Mouse (Mus musculus): Measurements from ENCODE around the gene Stra8.

Gene Stra8

DNA sequence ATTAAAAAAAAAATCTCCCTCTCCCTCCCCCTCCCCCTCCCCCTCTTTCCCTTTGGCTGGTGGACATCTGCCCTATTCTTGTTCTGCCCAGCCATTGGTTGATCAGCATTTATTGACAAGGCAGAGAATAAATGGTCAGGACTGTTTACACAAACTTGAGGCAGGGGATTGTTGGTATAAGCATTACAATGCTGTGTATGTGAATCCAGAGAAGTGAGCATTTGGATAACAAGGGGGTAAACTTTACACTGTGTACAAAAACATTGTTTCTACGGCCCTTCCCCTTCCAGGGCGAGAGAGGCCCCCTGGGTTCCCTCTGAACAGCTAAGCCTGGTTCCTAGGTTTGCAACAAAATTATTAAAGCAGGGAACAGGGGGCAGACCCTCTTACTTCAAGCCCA, 21.5 kb downstream of the Stra8 start:
- DNase-seq (ENCODE audit: low read depth, low spot score) = no peak

DNA sequence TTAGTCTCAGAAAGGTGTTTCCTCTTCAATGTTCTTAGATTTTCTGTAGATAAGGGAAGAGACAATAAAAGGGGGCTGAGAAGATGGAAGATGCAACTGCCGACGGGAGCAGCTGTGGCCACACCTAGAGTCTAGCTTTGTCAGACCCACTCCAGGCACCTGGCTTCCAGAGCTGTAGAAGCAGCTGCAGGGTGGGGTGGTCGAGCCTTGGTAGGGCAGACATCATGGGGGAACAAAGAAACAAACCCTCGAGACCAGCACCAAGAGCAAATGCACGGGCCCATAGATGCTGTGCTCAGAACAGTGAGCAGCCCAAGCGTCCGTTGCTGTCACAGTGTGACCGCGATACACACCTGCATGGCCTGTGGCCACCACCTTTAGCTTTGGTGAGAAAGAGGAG, 22.5 kb downstream of the Stra8 start:
- DNase-seq (ENCODE audit: low read depth, low spot score) = no peak

DNA sequence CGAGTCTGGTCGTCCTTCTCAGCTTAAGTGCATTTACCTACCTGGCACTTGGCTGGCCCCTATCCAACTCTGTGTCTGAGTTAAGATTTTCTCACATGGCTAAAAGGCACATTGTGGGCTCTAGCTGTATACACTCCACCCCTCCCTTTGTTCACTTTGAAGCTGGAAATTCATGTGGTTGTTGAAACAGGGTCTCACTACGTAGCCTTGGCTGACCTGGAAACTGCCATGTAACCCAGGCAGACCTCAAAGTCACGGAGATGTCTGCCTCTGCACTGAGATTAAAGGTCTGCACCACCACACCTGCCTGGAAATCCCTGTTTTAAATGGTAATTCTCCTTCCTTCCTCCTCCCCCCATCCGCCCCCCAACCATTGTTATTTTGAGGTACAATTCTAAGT, 23.5 kb downstream of the Stra8 start:
- no peak for DNase-seq (ENCODE audit: low read depth, low spot score)

DNA sequence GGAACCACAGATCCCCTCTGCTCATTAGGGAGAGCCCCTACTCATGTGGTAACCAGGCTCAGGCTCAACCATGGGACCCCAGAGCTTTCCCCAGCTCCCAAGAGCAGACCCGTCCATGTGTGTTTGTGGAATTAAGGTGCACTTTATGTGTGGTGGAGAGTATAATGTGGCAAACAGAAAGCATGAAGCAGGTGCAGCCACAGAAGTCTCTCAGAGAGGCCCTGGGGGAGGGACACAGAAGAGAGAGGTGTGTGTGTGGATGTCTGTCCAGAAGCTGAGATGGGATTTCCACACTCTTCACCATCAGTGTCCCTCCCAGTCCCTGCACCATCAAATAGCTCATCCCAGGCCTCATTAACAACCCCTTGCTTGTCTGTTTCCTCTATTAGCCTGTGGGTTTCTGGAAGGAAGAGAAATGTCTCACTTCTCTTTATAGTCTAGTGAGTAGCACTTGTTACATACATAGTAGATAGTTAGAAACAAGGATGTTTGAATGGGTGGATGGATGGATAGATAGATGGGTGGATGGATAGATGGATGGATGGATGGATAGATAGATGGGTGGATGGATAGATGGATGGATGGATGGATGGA, 26.6 kb downstream of the Stra8 start:
- no peak for DNase-seq (ENCODE audit: low read depth, low spot score)

DNA sequence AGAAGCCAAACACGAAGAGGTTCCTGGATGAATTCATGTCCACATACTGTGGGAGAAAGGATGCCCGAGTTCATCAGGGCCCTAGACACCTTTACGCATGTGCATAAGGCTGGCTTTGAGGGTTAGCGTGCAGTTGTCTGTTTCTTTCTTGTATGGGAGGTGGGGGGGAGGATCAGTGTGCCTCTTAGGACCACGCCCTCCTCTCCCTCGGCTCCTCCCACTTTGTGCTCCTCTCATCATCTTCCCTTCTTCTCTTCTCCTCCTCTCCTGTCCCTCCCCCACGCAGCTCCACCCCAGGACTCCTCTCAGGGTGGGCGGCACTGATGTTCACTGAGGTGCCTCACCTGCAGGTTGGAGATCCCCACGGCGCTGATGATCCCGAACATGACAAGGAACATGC, 28.5 kb downstream of the Stra8 start:
- DNase-seq (ENCODE audit: low read depth, low spot score) = no peak

DNA sequence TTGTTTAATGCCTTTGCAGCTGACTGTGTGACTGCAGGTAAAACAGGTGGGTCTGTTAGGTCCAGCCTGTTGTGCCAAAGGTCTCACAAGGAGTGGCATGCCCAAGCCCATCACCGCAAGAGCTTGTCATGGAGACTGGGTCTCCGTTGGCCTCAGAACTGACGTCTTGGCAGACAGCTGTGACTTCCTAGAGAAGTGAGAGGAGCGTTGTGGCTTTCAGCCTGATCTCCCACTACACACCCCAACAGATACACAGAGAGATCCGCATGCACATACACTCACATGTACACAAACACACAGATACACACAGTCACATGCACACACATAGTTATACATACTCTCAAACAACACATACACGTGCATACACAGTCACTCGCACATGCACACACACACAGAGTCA, 31.6 kb downstream of the Stra8 start:
- no peak for DNase-seq (ENCODE audit: low read depth, low spot score)

DNA sequence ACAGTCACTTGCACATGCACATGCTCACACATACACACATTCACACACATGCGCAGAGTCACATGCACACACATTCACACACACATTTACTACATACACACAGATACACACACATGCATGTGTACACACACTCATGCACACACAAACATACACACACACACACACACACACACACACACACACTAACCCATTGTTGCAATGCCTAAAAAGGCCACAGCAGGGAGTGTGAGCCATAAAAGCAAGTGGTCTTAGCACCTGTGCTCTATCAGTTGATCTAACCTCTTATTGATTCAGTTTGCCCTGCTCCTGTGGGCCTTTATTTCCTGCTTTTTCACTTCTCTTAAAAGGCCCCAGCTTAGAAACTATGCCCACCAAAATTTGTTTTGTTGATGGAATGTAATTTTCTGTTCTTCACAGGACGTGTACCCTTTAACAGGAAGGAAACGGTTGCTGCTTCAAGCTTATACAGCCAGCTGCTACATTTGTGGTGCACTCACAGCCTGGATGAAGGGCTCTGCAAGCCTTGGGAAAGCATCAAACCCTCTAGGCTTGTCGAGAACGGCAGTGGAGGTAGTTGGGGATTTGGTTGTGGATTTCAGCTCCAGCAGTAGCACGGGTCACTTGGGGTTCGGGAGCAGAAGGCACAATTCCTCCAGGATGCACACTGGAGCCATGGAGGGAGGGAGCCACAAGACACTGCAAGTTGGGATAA, 32.1 kb downstream of the Stra8 start:
- peak; percentile 45 for DNase-seq (ENCODE audit: low read depth, low spot score)

DNA sequence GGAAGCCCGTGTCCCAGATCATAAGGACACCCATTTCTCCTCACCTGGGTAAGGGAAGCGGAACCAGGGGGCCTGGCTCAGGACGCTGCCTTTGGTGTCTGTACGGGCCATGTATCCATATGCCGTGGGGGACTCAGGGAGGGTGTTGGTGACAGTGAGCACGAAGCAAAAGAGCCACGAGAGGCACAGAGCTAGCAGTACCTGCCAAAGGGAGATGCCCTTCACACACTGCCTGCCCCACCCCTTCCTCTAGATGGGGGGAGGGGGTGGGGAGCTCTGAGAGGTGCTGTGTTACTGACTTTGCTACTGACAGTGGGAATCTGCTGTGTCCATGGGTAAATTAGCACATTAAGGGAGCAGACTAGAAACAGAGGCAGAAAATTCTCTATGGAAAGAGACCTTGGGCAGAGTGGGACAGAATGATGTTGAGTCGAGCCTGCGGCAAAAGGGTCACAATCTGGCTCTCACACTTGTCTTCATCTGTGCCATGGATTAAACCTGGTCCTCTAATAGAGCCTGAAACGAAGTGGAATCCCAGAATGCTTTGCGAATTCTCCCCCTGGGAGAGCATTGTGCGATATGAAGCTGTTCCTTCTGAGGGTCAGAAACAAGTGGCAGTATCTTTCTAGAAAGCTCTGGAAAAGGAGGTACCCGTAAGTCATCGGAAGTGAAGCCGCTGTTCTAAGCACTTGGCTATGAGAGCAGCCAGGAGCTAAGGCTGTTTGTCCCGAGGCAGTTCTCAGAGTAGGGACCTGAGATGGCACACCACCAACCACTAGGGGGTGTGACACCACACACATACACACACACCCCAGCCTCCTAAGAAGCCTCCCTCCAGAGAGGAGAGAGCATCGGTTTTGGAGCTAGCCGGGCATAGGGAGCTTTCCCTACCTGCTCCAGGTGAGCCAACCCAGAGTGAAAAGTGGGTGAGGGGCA, 35.2 kb downstream of the Stra8 start:
- peak; percentile 84 for DNase-seq (ENCODE audit: low read depth, low spot score)

DNA sequence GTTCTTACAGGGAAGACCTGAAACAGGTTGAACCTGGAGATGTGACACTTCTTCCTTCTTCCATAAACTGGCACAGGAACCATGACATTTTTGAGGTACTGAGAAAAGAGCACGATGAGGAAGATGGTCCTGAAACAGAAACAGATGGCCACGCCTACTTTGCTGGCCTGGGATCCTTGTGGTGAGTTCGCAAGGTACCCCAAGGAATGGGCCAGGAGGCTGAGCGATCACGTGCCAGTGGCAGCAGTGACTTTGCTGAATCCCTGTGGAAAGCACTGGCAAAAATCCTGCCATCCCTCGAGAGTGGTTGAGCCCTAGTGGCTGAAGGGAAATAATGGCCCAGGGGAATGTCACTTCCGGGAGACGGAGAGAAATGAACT, 35.9 kb downstream of the Stra8 start:
- DNase-seq (ENCODE audit: low read depth, low spot score) = no peak

DNA sequence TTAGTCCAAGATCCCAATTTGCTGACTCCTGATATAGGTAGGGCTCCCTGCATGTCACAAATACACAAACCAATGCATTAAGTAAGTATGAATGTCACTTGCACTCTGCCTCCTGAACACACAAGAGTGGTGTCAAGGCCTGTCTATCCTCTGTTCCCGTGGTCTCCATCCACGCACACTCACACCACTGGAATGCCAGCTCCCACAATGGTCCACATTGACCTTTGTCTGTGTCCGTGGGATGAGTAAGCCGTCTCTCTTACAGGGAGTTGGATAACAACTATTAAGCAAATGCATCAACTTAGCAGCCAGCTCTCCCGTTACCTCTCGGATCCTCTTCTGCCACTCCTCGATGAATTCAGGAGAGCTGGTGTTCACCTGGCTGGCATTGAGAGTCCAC, 39.2 kb downstream of the Stra8 start:
- no peak for DNase-seq (ENCODE audit: low read depth, low spot score)

DNA sequence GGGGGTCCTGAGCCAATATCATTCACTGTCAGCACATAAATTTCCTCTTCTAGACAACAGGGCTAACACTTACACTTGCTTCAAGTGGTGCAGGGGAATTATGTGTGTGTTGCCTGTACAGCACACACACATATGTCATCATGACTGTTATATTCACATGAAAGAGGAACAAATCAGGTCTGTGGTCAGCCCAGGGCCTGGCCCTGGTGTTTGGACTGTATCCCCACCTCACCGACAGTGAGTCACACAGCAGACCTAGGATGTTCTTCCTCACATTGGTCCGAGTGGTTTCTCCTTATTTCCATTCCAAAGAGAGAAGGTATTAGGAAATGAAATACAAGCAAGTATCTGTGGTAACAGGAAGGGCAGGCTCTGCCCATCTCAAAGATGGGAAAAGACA, 44.6 kb downstream of the Stra8 start:
- no peak for DNase-seq (ENCODE audit: low read depth, low spot score)

DNA sequence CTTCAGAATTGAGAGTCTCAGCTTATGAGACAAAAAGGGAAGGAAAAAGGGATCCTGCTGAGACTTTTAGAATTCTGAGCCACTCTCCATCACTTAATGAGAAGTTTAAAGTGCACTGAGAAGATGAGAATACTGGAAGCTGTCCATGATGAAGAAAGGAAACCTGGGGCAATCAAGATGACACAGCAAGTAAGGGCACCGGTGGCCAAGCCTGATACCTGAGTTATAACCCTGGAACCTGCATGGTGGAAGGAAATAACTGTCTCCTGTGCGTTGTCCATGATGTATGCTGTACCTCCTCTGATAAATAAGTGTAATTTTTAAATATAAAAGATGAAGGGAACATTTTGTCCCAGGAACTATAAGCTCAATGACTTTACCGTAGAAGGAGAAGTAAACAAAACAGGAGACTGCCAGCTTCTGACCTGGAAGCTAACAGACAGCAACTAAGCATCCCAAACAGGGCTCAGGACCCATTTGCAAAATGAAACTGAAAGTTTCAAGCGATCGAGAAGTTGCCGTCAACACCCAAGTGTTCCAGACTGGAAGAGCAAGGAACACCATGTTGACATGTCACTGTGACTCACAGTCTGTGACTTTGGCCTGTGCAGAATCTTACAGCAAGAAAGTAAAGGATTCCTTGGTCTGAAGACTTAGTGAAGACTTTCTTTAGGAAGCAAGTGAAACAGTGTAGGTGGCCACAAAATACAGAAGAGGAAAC, 46.0 kb downstream of the Stra8 start:
- DNase-seq (ENCODE audit: low read depth, low spot score) = peak; percentile 28

DNA sequence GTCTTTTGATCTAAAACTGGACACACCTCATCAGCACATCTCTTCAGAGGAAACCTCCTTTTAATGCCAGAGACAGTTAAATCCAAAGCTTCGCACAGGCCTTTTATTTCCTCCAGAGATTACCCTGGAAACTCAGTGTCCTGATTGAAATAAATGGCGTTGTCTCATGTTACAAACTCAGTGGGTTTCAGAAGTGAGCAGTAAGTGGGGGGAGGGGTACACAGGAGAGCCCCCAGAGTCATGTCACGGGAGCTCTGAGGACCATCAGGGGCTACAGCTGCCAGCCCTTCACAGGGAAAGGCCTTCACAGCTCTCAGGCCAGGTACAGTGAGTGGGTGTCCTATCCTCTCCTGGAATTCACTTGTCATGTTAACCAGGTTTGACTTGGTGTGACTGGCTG, 51.2 kb downstream of the Stra8 start:
- DNase-seq (ENCODE audit: low read depth, low spot score) = no peak

DNA sequence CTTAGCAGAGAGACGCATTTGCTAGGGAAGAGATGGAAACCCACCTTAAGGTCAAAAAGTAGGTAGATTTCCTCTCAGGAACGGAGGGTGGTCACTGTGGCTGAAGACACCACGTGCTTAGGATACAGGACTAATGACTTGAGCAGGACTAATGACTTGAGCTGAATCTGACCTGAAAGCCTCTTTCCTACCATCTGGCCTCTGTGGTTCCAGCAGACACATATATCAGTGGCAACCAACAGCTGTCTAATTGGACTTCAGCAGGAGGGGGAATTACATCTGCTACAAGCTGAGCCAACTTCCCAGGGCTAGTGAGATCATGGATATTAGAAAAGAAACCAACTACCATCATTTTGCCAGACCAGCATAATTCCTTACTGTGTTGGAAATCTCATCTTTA, 59.3 kb downstream of the Stra8 start:
- no peak for DNase-seq (ENCODE audit: low read depth, low spot score)

DNA sequence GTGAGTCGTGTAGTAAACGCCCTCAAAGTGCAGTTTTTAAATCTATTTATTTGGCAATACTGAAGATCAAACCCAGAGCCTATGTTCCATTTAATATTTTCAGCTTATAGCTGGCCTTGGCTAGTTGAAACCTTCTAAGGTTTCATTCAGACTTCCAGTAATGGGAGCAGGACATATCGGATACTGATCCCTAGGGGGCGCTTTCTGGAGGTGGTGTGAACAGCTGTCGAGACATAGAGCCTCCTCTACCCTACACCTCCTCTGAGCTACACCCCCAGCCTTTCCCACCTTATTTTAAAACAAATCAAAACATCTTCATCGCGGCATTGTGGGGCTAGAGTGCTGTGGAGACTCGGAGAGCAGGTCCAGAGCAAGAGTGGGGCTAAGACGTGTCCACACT, 60.7 kb downstream of the Stra8 start:
- no peak for DNase-seq (ENCODE audit: low read depth, low spot score)

DNA sequence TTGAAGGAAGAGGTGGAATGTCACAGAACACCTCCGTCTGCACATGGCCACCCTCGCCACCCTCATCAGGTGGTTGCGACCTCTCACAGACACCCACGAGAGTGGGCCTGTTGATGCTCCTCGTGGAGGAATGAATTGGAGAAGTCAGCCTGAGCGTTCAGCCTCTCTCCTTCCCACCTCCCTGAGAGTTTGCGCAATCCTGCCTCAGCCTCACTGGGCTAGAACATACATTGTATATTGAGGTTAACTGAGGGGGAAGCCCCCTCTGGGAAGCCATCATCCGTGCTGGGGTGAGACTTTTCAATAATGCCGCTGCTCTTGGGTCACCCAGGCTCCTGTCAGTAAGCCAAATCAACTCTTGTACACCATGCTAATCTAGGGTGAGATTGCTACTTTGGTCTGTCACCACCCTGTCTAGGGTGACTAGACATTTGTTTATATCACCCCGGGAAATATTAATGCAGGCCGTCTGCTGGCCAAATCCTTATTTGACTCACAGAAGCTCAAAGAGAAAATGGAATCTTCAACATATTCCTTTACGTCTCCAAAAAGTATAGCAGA, 67.2 kb downstream of the Stra8 start:
- DNase-seq (ENCODE audit: low read depth, low spot score) = no peak

DNA sequence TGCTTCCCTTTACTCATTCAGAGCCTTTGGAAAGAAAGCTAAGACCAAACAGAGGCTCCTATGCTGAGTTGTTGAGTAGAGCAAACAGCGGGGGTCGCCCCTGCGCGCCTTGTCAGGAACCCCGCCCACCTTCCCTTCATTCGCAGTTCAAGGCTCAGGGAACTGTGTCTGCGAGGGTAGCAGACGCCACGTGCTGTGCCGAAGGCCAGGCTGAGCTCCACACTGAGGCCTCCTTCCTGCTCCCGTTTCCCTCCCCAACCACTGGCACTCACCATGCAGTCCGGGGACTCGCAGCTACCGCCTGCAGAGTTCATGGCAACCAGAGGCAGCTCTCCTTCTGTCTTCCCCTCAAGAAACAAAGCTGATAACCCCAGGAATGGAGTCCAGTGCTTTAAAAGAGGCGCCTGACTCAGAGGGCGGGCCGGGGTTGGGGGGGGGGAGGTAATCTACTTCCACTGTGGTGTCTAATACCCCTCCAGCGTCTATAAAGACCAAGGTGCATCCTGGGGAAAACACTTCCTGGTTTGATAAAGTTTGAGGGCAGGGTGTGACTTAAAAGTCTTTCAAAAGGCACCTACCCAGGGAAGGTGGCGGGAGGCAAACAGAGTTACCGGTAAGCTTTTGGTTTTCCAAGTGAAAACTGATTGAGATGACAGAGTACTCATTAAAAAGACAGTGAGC, 68.3 kb downstream of the Stra8 start, which contains the start of gene Slc23a4:
Gene Slc23a4, minus strand, starts transcription at position 324 of the 681 bp plus-strand sequence.
- DNase-seq (ENCODE audit: low read depth, low spot score) = peak; percentile 45

All from CD4-positive, CD25-positive, alpha-beta regulatory T cell, adult 2 months (primary cell).